Mouse (Mus musculus): ENCODE measurements around the gene Spry1.
A peak's percentile ranks its signal among the peaks of the same experiment; 100 is the strongest.
"Not testable (repeated sequence)": the region's sequence is repeated elsewhere in the genome, so short reads cannot be mapped to it uniquely, and the experiment has no call there.

The Spry1 gene

DNA sequence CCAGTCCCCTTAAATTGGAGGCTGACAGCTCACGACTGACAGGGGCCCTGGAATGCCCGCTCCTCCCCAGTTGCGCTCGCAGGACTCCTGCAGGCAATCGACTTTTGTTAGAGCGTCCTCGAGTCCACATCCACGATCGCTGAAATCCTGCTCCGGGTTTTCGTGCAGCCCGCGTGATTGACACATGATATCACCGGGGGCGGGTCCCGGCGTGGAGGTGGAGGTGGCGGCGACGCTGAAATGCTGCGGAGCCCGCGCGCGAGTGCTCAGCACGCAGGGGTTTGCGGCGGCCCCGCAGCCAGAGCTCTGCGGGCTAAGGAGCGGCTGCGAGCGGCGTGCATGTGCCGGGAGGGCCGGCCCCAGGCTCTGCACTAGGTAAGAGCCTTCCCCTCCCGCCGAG, at the start of gene Spry1:
TSS of gene Spry1 (plus strand) at position 258 of the 400 bp plus-strand sequence.
- peak; percentile 95 to 97 for DNase-seq

DNA sequence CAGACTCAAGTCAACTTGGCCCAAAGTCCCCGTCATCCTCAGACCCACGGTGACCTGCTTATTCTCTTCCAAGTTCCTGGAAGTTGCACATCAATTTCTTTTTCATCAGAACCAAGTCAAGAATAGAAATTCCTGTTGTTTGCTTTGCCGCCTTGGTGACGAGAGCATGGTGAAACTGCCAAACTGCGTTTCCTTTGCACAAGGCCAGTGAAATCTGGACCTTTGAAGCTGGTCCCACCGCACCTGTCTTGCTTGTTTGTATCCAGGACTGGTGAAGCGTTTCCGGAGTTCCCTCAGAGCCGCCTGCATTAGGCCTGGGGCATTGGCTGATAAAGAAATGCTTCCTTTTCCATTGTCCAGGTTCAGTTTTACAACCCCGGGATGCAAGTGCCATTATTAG, 44.0 kb upstream of the Spry1 start:
- DNase-seq = peak; percentile 57 to 78

DNA sequence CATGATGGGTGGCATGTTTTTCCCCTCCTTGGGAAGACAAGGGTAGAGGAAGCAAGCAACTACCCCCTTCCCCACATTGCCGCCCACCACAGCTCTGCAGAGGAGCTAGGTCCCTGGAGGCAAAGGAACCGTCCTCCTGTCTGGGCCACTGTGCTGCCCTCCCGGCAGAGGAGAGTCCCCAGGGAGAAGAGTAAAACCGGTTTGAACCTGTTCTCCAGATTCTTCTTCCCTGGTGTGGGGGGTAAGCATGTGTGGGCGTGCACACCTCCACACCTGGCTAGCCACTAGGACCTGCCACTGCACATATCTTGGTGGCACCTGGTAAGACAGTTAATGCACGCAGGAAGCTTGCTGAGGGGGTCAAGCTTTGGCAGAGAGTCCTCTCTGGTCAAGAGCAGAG, 43.2 kb upstream of the Spry1 start:
- DNase-seq = no peak

DNA sequence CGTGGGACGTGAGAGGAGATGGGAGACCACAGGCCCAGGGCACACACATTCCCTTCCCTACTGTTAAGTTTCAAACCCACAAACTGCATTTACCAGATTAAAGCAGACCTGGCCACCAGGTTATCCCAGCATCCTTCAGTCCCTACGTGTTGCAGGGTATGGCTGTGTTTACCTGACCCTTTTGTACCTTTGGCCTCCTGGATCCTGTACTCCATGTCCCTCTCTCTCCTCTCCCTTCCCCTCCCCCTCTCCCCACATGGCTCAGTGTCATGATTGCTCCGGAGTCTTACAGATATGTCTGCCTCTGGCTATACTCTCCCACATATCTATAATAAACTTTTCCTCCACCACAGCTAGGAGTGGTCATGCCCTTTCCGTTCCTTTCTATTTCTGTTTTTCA, 42.5 kb upstream of the Spry1 start:
- no peak for DNase-seq

DNA sequence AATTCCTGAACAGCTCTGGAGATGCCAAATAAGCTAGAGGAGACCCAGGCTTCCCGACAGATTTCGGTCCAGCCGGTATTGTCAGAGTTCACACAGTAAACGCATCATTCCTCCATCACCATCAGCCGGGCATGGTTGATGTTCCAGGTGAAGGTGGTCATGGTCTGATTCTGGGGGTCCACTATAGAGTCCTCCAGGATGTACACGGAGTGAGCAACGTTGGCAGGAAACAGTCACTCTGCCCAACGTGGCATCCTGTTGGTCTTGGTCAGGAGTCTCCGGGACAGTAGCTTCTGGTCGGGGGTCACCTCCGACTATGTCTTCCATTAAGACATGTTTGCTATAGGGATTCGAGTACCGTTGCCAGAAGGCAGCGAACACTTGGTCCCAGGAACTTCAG, 40.1 kb upstream of the Spry1 start:
- DNase-seq = not testable (repeated sequence)

DNA sequence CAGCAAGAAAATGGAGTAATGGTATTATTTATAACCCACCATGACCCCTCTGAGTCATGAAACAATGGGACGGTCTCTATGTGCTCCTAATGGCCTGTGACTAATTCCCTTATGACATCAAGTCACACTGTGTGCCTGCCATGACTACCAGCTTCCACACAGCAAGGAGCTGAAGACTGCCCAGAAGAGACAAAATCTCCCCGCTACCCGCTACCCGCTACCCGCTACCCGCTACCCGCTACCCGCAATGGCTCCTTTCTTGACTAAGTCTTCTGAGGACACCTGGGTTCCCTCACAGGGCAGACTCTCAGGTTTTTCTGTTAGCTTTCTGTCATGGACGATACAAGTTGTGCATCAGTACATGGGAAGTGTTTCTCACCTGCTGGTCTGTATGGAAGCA, 37.4 kb upstream of the Spry1 start:
- DNase-seq = no peak

DNA sequence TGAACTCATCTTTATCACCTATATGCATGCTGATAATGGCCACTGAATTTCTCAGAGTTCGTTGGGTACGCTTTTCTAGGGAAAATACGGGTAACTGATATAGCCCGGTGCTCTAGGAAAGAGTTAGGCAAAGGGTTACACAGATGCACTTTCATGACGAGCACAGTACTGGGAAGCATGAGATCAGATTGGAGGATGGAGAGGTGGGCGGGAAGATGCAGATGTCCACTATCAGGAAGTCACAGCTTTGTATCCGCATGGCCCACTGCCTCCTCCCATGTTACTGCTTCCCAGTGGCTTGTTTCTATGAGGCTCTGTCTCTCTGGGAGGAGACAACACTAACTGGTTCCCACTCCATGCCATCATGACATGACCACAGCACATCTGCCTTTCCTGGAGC, 36.9 kb upstream of the Spry1 start:
- DNase-seq = no peak

DNA sequence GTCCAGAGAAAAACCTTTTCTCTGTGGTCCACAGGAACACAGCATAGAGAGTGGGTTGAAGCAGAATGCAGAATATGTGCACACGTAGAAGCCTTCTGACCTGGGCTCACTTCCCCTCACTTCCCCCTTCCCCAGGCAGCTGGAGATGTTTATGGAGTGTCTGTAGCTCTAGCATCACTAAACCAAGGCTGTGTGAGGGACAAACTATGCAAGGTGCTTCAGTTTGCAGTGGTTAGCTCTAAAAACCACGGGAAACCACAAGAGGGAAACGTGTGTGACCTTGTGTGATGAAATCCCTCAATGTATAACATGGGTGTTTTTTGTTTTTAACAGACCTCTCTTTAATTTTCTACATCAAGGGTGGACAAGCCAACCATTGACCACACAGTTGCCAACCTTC, 36.2 kb upstream of the Spry1 start:
- no peak for DNase-seq

DNA sequence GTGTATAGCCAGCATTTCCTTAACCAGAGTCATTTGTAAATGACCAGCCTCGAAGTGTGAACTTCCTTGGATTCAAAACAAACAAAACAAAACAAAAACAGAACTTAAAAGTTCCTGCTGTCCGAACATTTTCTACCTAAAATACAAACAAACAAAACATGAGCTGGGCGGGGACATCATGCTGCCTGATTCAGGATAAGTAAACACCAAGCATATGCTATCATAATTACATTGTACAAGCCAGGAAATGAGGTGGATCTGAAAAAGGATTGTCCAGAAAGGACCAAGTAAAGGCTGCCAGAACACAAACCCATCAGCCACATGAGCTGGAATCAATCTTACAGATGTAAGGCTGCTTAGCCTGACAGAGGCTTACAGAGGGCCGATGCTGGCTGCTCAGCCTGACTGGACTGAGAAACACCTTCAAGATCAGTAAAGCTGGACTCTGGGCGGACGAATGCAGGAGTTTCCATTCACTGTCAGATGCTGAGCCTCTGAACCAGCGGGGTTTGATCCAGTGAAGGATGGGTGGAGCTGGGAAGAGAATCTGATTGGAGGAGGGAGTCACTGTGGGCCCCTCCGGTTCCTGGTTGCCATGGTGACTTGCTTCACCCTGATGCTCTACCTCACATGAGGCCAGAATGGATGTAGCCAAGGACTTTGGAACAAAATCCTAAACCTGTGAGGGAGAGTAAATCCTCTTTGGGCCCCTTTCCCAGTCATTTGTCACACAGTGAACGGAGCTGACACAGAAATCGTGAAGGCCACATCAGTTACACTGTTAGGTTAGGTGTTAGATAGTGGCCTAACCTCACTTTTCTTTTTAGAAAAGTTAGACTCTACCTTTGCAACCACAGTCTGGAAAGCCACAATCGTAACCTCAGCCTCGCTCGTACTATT, 34.5 kb upstream of the Spry1 start:
- no peak for DNase-seq

DNA sequence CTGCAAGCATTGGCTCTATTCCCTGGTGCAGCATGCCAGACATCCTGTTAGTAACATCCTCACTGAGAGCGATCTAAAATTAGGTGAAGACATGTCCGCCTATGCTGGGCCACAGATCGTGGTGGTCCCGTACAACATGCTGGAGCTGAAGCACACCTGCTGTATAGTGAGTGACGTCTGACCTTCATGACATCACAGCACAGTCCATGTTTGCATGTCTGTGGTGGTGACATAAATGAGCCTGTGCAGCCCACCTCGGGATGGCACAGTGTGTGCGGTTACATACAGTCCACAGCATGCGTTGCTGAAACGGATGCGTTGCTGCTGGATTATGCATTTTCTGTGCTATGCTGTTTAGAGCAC, 33.9 kb upstream of the Spry1 start:
- DNase-seq = peak in 1 of 2 experiments; percentile 19

DNA sequence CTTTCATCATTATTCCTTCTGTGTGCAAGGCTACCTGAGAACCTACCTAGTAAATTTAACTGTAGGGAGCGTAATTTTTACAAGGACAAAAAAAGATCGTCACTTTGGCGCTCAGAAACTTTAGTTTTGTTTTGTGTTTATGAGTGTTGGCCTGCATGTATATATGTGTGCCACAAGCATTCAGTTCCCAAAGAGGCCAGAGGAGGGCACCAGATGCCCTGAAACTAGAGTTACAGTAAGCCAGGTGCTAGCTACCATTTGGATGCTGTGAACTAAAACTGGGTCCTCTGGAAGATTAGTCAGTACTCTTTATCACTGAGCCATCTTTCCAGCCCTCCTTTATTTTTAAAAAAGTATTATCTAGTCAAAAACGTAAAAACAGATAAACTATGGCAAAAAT, 30.8 kb upstream of the Spry1 start:
- DNase-seq = peak in 1 of 2 experiments; percentile 34

DNA sequence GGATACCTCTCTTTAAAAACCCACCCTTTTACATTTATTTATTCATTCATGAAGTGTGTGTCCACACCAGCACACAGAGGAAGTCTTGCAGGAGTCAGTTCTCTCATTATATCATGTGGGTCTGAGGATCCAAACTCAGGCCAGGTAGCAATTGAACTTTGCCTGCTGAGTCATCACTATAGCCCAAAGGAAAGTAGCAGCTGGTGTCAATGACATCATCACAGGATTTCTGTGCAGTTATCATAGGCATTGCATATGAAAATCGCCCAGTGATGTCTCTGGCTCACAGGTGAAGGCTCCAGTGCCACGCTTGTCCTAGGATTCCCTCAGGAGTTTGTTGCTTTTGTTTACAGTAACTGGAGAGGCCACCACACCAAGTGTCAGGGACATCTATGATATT, 29.1 kb upstream of the Spry1 start:
- no peak for DNase-seq

DNA sequence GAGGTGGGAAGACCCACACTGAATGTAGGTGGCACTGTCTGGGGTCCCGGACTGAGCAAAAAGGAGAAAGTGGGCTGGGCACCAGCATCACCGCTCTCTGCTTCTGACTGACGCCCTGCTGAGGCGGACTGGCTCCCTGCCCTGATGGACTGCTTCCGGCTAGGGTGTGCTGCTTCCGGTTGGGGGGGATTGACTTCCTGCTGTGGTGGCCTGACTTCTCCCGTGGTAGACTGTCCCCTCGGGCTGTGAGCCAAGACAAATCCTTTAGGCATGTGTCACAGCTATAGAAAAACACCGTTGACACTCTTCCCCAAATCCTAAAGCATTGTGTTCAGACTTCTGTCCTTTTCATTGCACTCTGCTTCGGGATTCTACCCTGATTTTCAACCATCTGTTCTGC, 26.0 kb upstream of the Spry1 start:
- peak; percentile 73 to 80 for DNase-seq

DNA sequence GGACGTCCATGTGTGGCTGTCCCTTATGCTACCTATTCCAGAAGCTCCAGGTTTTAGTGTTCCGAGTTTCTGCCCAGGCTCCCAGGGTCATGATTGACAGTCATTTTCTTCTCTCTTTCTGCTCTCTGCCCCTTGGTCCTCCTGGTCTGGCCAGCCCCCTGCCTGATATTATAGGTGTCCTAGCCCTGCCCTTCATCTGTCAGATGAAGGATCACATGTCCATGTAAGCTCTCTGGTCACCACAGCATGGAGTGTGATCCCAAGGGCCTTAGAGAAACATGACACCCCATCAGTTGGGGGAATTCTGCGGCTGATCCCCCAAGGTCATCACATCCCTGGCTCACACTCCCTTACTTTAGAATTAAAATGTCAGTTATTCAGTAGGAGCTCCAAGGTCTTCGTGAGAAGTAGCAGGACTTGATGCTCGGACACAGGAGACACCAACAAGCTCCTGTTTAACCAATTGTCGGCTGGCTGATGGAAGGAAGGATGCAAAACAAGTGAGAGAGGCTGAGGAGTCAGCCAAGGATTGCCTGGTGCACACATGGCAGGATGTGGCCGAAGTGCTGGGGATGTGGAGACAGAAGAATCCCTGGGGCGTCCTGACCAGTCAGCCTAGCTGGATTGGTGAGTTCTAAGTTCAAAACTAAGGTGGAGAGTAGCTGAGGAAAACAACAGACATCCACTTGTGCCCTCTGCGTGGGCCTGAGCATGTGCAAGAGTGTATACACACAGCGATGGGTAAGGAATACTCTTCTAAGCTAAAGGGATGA, 24.7 kb upstream of the Spry1 start:
- DNase-seq = no peak

DNA sequence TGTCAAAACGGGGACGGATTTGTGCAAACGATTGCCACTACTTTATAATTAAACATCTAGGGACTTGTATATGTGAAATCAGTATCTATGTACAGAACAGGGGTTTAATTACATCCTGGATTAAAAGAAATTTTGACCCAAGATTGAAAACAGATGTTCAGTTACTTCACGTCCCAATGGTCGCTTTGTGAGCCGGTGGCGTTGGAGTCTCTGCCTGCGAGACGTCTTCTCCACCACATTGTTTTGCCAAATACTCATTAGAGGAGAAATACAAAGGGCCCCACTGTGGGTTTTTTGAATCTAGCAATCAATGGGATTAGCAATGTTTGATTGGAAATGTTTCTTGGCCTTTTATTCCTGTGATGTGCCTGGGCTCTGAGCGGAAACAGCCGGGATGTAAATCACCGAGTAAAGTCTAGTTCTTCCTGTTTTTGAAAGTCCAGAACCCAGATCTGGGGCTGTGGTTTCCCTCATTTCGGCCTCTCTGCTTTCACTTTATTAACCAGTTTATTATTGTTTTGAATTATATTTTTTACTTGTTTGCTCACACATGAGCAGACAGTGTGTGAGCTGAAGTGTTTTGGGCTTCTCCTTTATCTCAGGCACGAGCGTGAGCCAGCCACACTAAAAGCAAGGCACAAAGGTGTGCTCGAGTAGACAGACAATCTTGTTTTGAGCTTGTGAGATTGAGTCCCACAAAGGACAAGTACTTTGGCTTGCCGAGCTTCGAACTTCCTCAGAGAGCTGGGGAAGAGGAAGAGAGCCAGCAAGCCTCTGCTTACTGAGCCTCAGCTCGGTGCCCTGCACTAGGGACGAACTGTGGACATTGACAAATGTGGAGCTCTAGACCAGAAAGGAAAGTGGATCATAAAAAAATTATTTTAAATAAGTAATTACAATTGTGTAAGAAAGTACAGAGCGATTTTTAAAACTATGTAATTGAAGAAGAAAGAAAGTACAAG, 22.9 kb upstream of the Spry1 start:
- peak; percentile 23 to 36 for DNase-seq

DNA sequence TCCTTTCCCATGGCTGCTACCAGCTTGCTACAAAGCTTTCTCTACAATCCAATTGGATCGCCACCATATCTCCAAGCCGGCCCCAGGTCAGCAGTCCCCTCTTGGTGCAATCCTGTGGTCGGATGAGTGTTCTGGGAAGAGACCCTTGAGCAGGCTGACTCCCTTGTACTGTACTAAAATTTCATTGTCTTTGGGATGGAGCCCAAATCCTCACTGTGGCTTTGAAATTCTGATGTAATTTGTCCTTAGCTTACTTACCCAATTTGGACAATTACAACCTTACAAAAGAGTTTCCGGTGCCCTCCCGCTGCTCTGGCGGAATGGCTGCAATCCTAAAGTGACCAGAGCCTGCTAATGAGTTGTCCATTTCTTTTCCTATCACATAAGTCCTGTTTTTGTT, 7.5 kb upstream of the Spry1 start:
- no peak for DNase-seq

DNA sequence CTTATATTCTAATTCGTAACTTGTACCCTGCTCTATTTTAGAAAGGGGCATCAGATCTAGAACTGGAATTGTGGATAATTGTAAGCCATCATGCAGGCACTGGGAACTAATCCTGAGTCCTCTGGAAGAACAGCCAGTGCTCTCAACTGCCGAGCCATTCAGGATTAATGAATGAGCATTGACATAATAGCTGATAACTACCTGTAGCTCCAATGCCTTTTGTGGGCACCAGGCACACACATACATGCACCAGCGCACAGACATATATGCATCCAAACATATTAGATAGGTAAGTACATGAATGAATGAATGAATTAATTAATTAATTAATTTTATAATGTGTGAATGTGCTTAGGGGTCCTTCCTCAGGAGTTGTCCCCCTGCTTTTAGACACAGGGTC, 7.0 kb upstream of the Spry1 start:
- no peak for DNase-seq

DNA sequence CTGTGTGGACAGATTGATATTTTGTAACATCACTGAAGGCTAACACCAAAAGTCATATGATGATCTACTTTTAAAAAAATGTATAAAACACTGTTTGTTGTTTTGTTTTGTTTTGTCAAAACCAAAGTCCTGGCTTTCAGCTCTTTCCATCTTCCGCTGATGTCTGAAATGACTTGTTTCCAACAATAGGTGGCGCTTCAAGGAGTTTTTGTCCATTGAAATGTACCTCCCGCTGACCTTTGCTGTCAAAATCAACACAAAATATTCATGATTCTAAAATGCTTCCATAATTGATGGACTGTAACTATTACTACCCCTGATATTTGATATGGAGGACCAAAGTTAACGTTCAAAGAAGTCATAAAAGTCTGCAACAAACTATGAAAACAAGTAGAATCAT, 5.1 kb upstream of the Spry1 start:
- DNase-seq = no peak

DNA sequence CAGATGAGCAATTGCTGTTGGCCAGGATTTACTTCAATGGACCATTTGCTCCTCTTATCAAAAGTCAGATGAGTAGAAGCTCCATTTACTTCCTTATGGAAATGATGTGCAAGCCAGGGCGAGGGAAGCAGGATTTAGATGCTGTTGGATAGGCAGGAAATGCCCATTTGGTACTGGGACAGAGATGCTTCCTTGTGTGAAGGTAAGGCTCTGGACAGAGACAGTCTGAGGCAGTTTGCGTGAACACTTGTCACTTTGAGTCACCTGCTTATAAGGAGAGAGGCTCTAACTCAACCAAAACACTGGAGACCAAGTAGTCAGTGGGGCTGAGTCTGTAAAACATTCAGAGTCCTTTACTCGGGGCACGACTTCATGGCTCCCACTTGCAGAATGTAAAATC, 2.8 kb upstream of the Spry1 start:
- DNase-seq = no peak

DNA sequence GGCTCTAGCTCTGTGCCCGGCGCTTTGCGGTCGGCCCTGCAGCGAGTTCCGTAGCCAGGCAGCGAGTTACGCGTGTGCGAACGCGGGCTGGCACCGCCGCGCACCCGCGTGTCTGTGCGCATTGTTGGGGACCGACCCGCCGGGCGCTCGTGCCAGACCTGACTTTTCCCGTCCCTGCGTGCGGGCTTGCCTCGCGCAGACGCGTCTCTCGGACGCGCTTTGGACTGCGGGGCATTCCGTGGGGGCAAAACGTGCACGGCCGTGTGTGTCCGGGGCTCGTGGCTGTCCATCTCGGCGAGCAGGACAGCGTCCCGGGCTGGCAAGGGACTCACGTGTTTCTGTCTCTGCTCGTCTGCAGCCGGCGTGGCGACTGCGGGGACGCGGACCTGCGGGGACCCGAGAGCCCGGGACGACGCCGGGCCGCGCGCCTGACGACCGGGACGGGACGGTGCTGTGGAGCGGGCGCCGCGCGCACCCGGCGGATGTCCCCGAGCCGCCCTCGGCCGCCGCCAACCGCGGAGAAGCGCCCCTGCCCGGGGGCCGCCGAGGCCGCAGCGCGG, 495 bp downstream of the Spry1 start:
- DNase-seq = peak; percentile 36 to 69

DNA sequence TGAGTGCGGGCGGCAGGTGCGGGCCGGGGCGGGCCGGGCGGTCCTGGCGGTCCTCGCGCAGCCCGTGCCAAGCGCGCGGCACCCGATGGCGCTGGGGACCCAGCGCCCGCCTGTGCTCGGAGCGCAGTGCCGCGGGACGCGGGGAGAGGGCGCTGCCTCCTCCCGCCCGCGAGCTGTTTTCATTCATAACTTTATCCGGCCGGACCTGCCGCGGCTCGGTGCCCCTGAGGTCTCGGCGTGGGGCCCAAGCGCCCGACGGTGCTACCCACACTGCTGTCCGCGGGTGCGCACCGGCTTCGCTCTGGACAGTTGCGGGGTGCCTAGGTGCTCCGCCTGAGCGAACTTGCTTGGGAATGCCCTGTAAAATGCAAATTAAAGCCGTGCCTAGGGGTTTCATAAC, 1.1 kb downstream of the Spry1 start:
- DNase-seq = peak; percentile 77 to 88

DNA sequence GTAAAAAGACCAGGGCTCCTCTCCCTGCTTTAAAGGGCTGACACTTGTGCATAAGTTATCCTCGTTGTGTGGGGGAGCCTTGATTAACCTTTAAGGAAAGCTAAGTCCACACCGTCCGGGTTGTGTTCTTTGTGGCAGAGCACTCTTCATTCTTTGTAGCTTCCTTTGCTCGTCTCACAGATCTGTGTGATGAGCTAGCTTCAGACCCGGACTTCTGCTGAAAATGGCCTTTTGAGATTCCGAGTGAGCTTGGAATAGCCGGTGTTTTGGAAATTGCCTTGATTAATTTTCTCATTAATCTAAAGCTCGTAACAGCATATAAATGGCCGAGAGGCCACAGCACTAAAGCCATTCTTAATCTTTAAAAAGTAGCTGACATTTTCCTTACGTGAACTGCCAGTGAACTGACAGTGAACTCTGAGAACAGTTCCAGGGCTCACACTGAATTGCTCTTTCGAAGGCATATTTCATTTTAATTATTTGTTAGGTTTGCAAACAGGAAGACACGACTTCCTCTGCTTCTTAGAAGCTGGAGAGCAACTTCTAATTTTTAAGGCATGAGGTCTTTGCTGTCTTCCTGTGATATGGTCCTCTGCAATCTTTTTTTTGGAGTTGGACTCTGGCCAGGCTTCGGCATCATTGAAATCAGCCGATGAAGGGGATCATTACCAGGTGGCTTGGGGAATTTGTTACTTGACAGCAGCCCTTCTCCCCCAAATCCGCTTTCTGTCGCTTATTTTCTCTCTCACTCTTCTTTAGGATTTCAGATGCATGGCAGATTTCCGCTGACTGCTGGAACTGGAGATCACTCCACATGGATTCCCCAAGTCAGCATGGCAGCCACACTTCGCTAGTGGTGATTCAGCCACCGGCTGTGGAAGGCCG, 2.3 kb downstream of the Spry1 start:
- DNase-seq = peak; percentile 52 to 64
